Mouse (Mus musculus) T-helper 2 cell (primary cell): Measurements from ENCODE around the gene Bhmt.

Experiments
- in situ Hi-C: fragments of 300-600 bp; cut with MboI, MseI; formaldehyde crosslinking; loops from one replicate; pipeline ENCODE4 v1.15.1; 2025; ENCODE audit warnings: high pct_unique_total_duplicates

Gene Bhmt

GRCm38 (mm10) chr13:93637282-93638245 is at the start of gene Bhmt:
Gene Bhmt (minus strand): TSS chr13:93637961.
- in situ Hi-C loops = loop anchor here (25.0 kb wide), 1 partner anchor 600 kb away; no protein-coding TSS in a partner anchor

- in situ Hi-C loops = no loop called here
Measured at GRCm38 (mm10) chr13:93687321-93687720, 49.6 kb upstream of the Bhmt start.

GRCm38 (mm10) chr13:93685226-93685625 is 47.5 kb upstream of the Bhmt start:
- in situ Hi-C loops = no loop called here

- in situ Hi-C loops = no loop called here
Measured at GRCm38 (mm10) chr13:93683336-93683735, 45.6 kb upstream of the Bhmt start.

GRCm38 (mm10) chr13:93676864-93677263 is 39.1 kb upstream of the Bhmt start:
- in situ Hi-C loops = no loop called here

- in situ Hi-C loops = loop anchor here (25.0 kb wide), 1 partner anchor 1238 kb away; no protein-coding TSS in a partner anchor
Measured at GRCm38 (mm10) chr13:93674131-93674561, 36.4 kb upstream of the Bhmt start, which contains the start of the genes Bhmt2 and Dmgdh. Gene Bhmt2 (minus strand): TSS chr13:93674302. Gene Dmgdh (plus strand): TSS chr13:93674433.

GRCm38 (mm10) chr13:93673296-93673695 is 35.5 kb upstream of the Bhmt start:
- in situ Hi-C loops = loop anchor here (25.0 kb wide), 1 partner anchor 1239 kb away; no protein-coding TSS in a partner anchor

GRCm38 (mm10) chr13:93672371-93672770 is 34.6 kb upstream of the Bhmt start:
- in situ Hi-C loops = loop anchor here (25.0 kb wide), 1 partner anchor 1240 kb away; no protein-coding TSS in a partner anchor

- in situ Hi-C loops = loop anchor here (25.0 kb wide), 1 partner anchor 1245 kb away; no protein-coding TSS in a partner anchor
Measured at GRCm38 (mm10) chr13:93667586-93667985, 29.8 kb upstream of the Bhmt start.

GRCm38 (mm10) chr13:93657941-93658340 is 20.2 kb upstream of the Bhmt start:
- in situ Hi-C loops = loop anchor here (25.0 kb wide), 1 partner anchor 1254 kb away; no protein-coding TSS in a partner anchor

GRCm38 (mm10) chr13:93653382-93653781 is 15.6 kb upstream of the Bhmt start:
- in situ Hi-C loops = loop anchor here (25.0 kb wide), 1 partner anchor 1259 kb away; no protein-coding TSS in a partner anchor

GRCm38 (mm10) chr13:93648387-93649130 is 10.8 kb upstream of the Bhmt start:
- in situ Hi-C loops = loop anchor here (25.0 kb wide), 1 partner anchor 611 kb away; no protein-coding TSS in a partner anchor

- in situ Hi-C loops = loop anchor here (25.0 kb wide), 1 partner anchor 602 kb away; no protein-coding TSS in a partner anchor
Measured at GRCm38 (mm10) chr13:93639636-93640035, 1.9 kb upstream of the Bhmt start.

- in situ Hi-C loops = loop anchor here (25.0 kb wide), 1 partner anchor 599 kb away; no protein-coding TSS in a partner anchor
Measured at GRCm38 (mm10) chr13:93636561-93636960, 1.2 kb downstream of the Bhmt start.

- in situ Hi-C loops = loop anchor here (25.0 kb wide), 1 partner anchor 596 kb away; no protein-coding TSS in a partner anchor
Measured at GRCm38 (mm10) chr13:93632927-93633326, 4.8 kb downstream of the Bhmt start.

GRCm38 (mm10) chr13:93630941-93631705 is 6.6 kb downstream of the Bhmt start:
- in situ Hi-C loops = loop anchor here (25.0 kb wide), 1 partner anchor 594 kb away; no protein-coding TSS in a partner anchor

- in situ Hi-C loops = loop anchor here (25.0 kb wide), 1 partner anchor 592 kb away; no protein-coding TSS in a partner anchor
Measured at GRCm38 (mm10) chr13:93628861-93629260, 8.9 kb downstream of the Bhmt start.

- in situ Hi-C loops = loop anchor here (25.0 kb wide), 1 partner anchor 352 kb away; no protein-coding TSS in a partner anchor
Measured at GRCm38 (mm10) chr13:93614361-93614948, 23.3 kb downstream of the Bhmt start.

GRCm38 (mm10) chr13:93613771-93614170 is 24.0 kb downstream of the Bhmt start:
- in situ Hi-C loops = loop anchor here (25.0 kb wide), 1 partner anchor 351 kb away; no protein-coding TSS in a partner anchor
